Mouse (Mus musculus) large intestine, adult 2 months (tissue): ENCODE data around the gene Olfr1170. TPM values are rescaled to one million over a fixed set of nuclear protein-coding genes. Genes with fewer than 3 reads are reported as not detected.

ENCODE experiments used
- DNase-seq: peaks from one replicate; pipeline ENCODE4 v3.0.0-alpha.2; 2012; ENCODE audit warnings: low read depth, low spot score
- WGBS: fragments of 180-500 bp; shearing (Covaris S2); methylation state at CpG from one replicate; pipeline ENCODE4 v1.1.7; 2018; 5-methylcytosine and 5-hydroxymethylcytosine counted together
- polyA plus RNA-seq: library from polyadenylated mRNA; depleted of rRNA; stranded (reverse); fragments of >200 nt; gene quantifications from 2 replicates; pipeline ENCODE4 v1.2.3, GENCODE M21; 2012; rRNA removed

The Olfr1170 gene
- not detected in 2 replicates for polyA plus RNA-seq

- WGBS, result 75% methylated on average over 1 of the region's 1 CpGs
- DNase-seq, result no peak
Measured at GRCm38 (mm10) chr2:88228234-88228633, at the start of gene Olfr1170. Gene Olfr1170, minus strand, starts transcription at chr2:88228334.

DNA sequence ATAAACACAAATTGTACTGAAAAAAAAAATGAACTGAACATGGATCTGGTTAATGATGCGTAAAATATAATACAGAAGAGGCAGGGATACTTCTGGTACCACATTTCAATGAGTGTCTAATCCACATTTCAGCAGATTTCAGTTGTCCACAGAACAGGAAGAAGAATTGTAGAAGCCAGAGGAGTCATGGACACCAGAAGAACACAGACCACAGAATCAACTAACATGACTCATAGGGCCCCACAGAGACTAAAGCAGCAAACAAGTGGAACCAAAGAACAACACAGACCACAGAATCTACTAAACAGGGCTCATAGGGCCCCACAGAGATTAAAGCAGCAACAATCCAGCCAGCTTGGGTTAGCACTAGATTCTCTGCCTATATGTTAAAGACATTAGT, 7.3 kb downstream of the Olfr1170 start:
- no peak for DNase-seq
- WGBS, result 82% methylated on average over 1 of the region's 1 CpGs

DNA sequence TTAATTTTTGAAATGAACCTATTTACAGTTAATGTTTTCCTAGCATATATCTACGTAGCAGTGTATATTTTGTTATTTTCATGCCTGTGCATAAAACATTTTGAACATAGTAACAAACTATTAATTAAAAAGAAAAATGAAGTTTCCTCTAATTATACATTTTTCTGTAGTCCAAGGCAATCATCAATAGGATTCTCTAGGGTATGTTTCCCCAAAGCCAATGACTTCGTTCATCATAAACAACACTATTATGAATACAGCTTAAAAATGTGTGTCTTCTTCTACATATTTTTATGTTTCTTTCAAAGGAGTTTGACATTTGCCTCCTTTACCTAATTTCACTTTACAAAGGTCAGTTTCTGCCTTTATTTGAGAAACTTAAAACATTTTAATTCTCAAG, 46.6 kb downstream of the Olfr1170 start, which contains the start of gene Olfr1168:
TSS of gene Olfr1168 (plus strand) at position 301 of the 400 bp plus-strand sequence.
- DNase-seq, result no peak
- WGBS, result 71% methylated on average over 2 of the region's 2 CpGs

Other genes starting within 250 kb of the Olfr1170 start
- not detected in 2 replicates for gene Olfr1158, start 238.2 kb downstream of the Olfr1170 start, polyA plus RNA-seq
- not detected in 2 replicates for gene Olfr1160, start 220.1 kb downstream of the Olfr1170 start, polyA plus RNA-seq
- gene Olfr1161, start 205.6 kb downstream of the Olfr1170 start, polyA plus RNA-seq, result not detected in 2 replicates
- not detected in 2 replicates for gene Olfr73, start 190.6 kb downstream of the Olfr1170 start, polyA plus RNA-seq
- gene Olfr1162, start 177.2 kb downstream of the Olfr1170 start, polyA plus RNA-seq, result not detected in 2 replicates
- not detected in 2 replicates for gene Olfr1163, start 156.5 kb downstream of the Olfr1170 start, polyA plus RNA-seq
- gene Olfr1164, start 134.4 kb downstream of the Olfr1170 start, polyA plus RNA-seq, result not detected in 2 replicates
- not detected in 2 replicates for gene Olfr1166, start 100.1 kb downstream of the Olfr1170 start, polyA plus RNA-seq
- gene Olfr1167, start 73.1 kb downstream of the Olfr1170 start, polyA plus RNA-seq, result not detected in 2 replicates
- gene Olfr1168, start 46.5 kb downstream of the Olfr1170 start, polyA plus RNA-seq, result not detected in 2 replicates
- not detected in 2 replicates for gene Olfr1173, start 51.5 kb upstream of the Olfr1170 start, polyA plus RNA-seq
- gene Olfr1174-ps, start 86.8 kb upstream of the Olfr1170 start, polyA plus RNA-seq, result not detected in 2 replicates
- gene Olfr1175-ps, start 98.9 kb upstream of the Olfr1170 start, polyA plus RNA-seq, result not detected in 2 replicates
- gene Olfr1176, start 108.4 kb upstream of the Olfr1170 start, polyA plus RNA-seq, result not detected in 2 replicates
- gene Olfr1177-ps, start 118.2 kb upstream of the Olfr1170 start, polyA plus RNA-seq, result not detected in 2 replicates
- not detected in 2 replicates for gene Olfr1178, start 158.7 kb upstream of the Olfr1170 start, polyA plus RNA-seq
- gene Olfr1179, start 178.1 kb upstream of the Olfr1170 start, polyA plus RNA-seq, result not detected in 2 replicates
- gene Olfr1180, start 190.8 kb upstream of the Olfr1170 start, polyA plus RNA-seq, result not detected in 2 replicates
- not detected in 2 replicates for gene Olfr1181, start 197.8 kb upstream of the Olfr1170 start, polyA plus RNA-seq
- not detected in 2 replicates for gene Gm13757, start 220.8 kb upstream of the Olfr1170 start, polyA plus RNA-seq
- not detected in 2 replicates for gene Olfr1183, start 226.5 kb upstream of the Olfr1170 start, polyA plus RNA-seq